Mouse (Mus musculus) regulatory T cell (primary cell): ENCODE measurements around the gene 3110040N11Rik.
"Not testable (repeated sequence)": the region's sequence is repeated elsewhere in the genome, so short reads cannot be mapped to it uniquely, and the experiment has no call there.

Experiments
- in situ Hi-C: fragments of 300-600 bp; cut with MboI, MseI; formaldehyde crosslinking; loops from one replicate; pipeline ENCODE4 v1.15.1; 2025; ENCODE audit warnings: high pct_unique_total_duplicates

The 3110040N11Rik gene

GRCm38 (mm10) chr7:81789095-81789757, at the start of gene 3110040N11Rik:
TSS of gene 3110040N11Rik (minus strand) at chr7:81789478.
- in situ Hi-C loops, result loop anchor here (10.0 kb wide), 1 partner anchor 146 kb away; the partner anchor contains the start of gene Hdgfl3

- in situ Hi-C loops, result not testable (repeated sequence)
These were observed 48.5 kb upstream of the 3110040N11Rik start for GRCm38 (mm10) chr7:81837771-81838170.

- in situ Hi-C loops, result no loop called here
These were observed 46.2 kb upstream of the 3110040N11Rik start for GRCm38 (mm10) chr7:81835430-81835829.

GRCm38 (mm10) chr7:81834847-81835246, 45.6 kb upstream of the 3110040N11Rik start:
- in situ Hi-C loops, result no loop called here

- in situ Hi-C loops, result no loop called here
These were observed 40.2 kb upstream of the 3110040N11Rik start, which contains the start of gene Btbd1 for GRCm38 (mm10) chr7:81829379-81829894. TSS of gene Btbd1 (minus strand) at chr7:81829431.

GRCm38 (mm10) chr7:81828681-81829378, 39.6 kb upstream of the 3110040N11Rik start:
- in situ Hi-C loops, result no loop called here

GRCm38 (mm10) chr7:81827806-81828667, 38.8 kb upstream of the 3110040N11Rik start:
- in situ Hi-C loops, result no loop called here

GRCm38 (mm10) chr7:81825381-81825780, 36.1 kb upstream of the 3110040N11Rik start:
- in situ Hi-C loops, result no loop called here

GRCm38 (mm10) chr7:81824906-81825305, 35.6 kb upstream of the 3110040N11Rik start:
- in situ Hi-C loops, result no loop called here

- in situ Hi-C loops, result no loop called here
These were observed 16.8 kb upstream of the 3110040N11Rik start for GRCm38 (mm10) chr7:81806067-81806466.

GRCm38 (mm10) chr7:81788536-81788935, 742 bp downstream of the 3110040N11Rik start:
- in situ Hi-C loops, result loop anchor here (10.0 kb wide), 1 partner anchor 146 kb away; the partner anchor contains the start of gene Hdgfl3

GRCm38 (mm10) chr7:81777667-81778218, 11.5 kb downstream of the 3110040N11Rik start:
- in situ Hi-C loops, result no loop called here

- in situ Hi-C loops, result no loop called here
These were observed 14.0 kb downstream of the 3110040N11Rik start for GRCm38 (mm10) chr7:81775325-81775724.

- in situ Hi-C loops, result no loop called here
These were observed 16.3 kb downstream of the 3110040N11Rik start for GRCm38 (mm10) chr7:81772786-81773539.

GRCm38 (mm10) chr7:81763110-81763845, 26.0 kb downstream of the 3110040N11Rik start:
- in situ Hi-C loops, result no loop called here

- in situ Hi-C loops, result no loop called here
These were observed 26.8 kb downstream of the 3110040N11Rik start, which contains the start of gene Ramac for GRCm38 (mm10) chr7:81762180-81763109. TSS of gene Ramac (plus strand) at chr7:81762925.

- in situ Hi-C loops, result no loop called here
These were observed 41.3 kb downstream of the 3110040N11Rik start for GRCm38 (mm10) chr7:81747956-81748355.

GRCm38 (mm10) chr7:81744145-81744544, 45.1 kb downstream of the 3110040N11Rik start:
- in situ Hi-C loops, result no loop called here

- in situ Hi-C loops, result no loop called here
These were observed 49.3 kb downstream of the 3110040N11Rik start for GRCm38 (mm10) chr7:81740010-81740409.
